Mouse (Mus musculus): Measurements from ENCODE around the gene Csn1s1. TPM values are rescaled to one million over a fixed set of nuclear protein-coding genes. Genes with fewer than 3 reads are reported as not detected.

Gene Csn1s1
- polyA plus RNA-seq (2015; fragmentation: Nextera tagmentation; extraction: Ambion mirVana), result not detected in 2 replicates

DNA sequence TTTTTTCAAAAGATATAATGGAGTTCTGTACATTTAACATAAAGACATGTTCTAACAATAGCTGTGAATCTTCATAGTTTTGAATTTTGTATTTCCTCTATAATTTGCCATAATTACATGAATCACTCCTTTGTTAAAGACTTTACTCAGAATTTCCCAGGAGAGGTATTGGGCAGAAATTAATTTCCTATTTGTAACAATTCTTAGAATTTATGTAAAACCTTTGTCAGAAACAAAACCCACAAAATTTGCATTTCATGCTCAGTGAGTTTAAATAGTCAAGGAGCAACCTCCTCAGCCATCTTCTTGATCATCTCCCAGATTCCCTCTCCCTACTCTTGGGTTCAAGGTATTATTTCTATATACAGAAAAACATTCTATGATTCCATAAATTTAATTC, at the start of gene Csn1s1:
Gene Csn1s1, plus strand, starts transcription at position 301 of the 400 bp plus-strand sequence.
- no peak within 1 kb of the TSS for H3K4me3 ChIP-seq (replicated peaks; ENCODE audit: low read length)
- no peaks in the 10 kb centered on the region for H3K36me3 ChIP-seq (ENCODE audit: control insufficient read depth, insufficient read depth)
- H3K27me3 ChIP-seq (replicated peaks; ENCODE audit: control insufficient read depth, insufficient read depth, low read length), result no peaks in the 10 kb centered on the region
- H3K4me2 ChIP-seq (ENCODE audit: low read length), result no peak within 1 kb of the TSS
- H3K27ac ChIP-seq (ENCODE audit: low read length), result no peak within 1 kb of the TSS
- H3K4me1 ChIP-seq (replicated peaks; ENCODE audit: control insufficient read depth, insufficient read depth, low read length), result no peaks in the 10 kb centered on the region
- no peaks in the 10 kb centered on the region for H3K9me3 ChIP-seq (ENCODE audit: control insufficient read depth, low read length)
- no peak within 1 kb of the TSS for H3K9ac ChIP-seq (replicated peaks; ENCODE audit: low read depth, low read length)
- ATAC-seq, result no peak

DNA sequence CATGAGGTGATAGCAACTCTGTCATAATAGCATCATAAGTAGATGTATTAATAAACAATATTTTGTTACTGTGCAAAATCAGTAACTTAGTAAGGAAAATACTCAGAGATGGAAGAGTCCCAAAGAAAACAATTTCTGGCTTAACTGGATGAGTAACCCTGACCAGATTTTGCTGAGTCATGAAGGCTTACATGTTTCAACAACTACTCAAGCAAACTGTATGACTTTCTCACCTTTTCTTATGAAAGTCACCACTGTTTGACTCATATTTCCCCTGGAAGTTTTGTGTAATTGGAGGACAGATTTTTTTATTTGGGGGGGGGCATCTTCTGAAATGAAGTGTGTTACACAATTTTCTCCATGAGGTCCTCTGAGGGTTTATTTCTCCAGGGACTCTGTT, 43.3 kb upstream of the Csn1s1 start:
- ATAC-seq, result no peak
- no peaks in the 10 kb centered on the region for H3K36me3 ChIP-seq (ENCODE audit: control insufficient read depth, insufficient read depth)
- no peaks in the 10 kb centered on the region for H3K4me1 ChIP-seq (replicated peaks; ENCODE audit: control insufficient read depth, insufficient read depth, low read length)
- no peak overlapping the region for H3K27ac ChIP-seq (ENCODE audit: low read length)
- H3K27me3 ChIP-seq (replicated peaks; ENCODE audit: control insufficient read depth, insufficient read depth, low read length), result no peaks in the 10 kb centered on the region
- no peak overlapping the region for H3K4me2 ChIP-seq (ENCODE audit: low read length)
- no peaks in the 10 kb centered on the region for H3K9me3 ChIP-seq (ENCODE audit: control insufficient read depth, low read length)
- H3K4me3 ChIP-seq (replicated peaks; ENCODE audit: low read length), result no peak overlapping the region
- H3K9ac ChIP-seq (replicated peaks; ENCODE audit: low read depth, low read length), result no peak overlapping the region

DNA sequence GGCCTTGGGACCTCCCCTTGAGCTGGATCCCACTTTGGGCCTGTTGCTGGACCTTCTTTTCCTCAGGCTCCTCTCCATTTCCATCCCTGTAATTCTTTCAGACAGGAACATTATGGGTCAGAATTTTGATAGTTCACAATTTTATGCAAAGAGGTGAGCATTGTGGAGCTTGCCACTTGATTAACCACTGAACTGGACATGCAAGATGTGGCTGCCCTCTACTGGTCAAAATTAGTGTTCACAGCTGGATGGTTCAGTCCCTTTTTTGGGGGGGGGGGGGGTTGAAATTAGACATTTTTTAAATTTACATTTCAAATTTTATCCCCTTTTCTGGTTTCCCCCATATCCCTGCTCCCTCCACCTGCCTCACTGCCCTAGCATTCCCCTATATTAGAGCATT, 23.2 kb upstream of the Csn1s1 start:
- Histone ChIP-seq H3K9me3 (ENCODE audit: control insufficient read depth, low read length) (no peaks in the 10 kb centered on the region), H3K4me3 (replicated peaks; ENCODE audit: low read length) (no peak overlapping the region), H3K36me3 (ENCODE audit: control insufficient read depth, insufficient read depth) (no peaks in the 10 kb centered on the region), H3K9ac (replicated peaks; ENCODE audit: low read depth, low read length) (no peak overlapping the region), H3K27me3 (replicated peaks; ENCODE audit: control insufficient read depth, insufficient read depth, low read length) (no peaks in the 10 kb centered on the region), H3K4me1 (replicated peaks; ENCODE audit: control insufficient read depth, insufficient read depth, low read length) (no peaks in the 10 kb centered on the region), H3K4me2 (ENCODE audit: low read length) (no peak overlapping the region), H3K27ac (ENCODE audit: low read length) (no peak overlapping the region)
- ATAC-seq, result no peak

- 79% methylated on average over 3 of the region's 3 CpGs for WGBS
- no peaks in the 10 kb centered on the region for H3K27me3 ChIP-seq (replicated peaks; ENCODE audit: control insufficient read depth, insufficient read depth, low read length)
- H3K4me3 ChIP-seq (replicated peaks; ENCODE audit: low read length), result no peak within 1 kb of the TSS
- no peak within 1 kb of the TSS for H3K4me2 ChIP-seq (ENCODE audit: low read length)
- no peak for ATAC-seq
- H3K9ac ChIP-seq (replicated peaks; ENCODE audit: low read depth, low read length), result no peak within 1 kb of the TSS
- no peaks in the 10 kb centered on the region for H3K36me3 ChIP-seq (ENCODE audit: control insufficient read depth, insufficient read depth)
- H3K27ac ChIP-seq (ENCODE audit: low read length), result no peak within 1 kb of the TSS
- no peaks in the 10 kb centered on the region for H3K4me1 ChIP-seq (replicated peaks; ENCODE audit: control insufficient read depth, insufficient read depth, low read length)
- H3K9me3 ChIP-seq (ENCODE audit: control insufficient read depth, low read length), result no peaks in the 10 kb centered on the region
These were observed 33.5 kb downstream of the Csn1s1 start, which contains the start of gene Csn2 for GRCm38 (mm10) chr5:87699530-87699929. Csn2 (minus strand) TSS chr5:87699630.

GRCm38 (mm10) chr5:87705891-87706290, 39.9 kb downstream of the Csn1s1 start:
- no peak overlapping the region for H3K27ac ChIP-seq (ENCODE audit: low read length)
- no peak overlapping the region for H3K4me2 ChIP-seq (ENCODE audit: low read length)
- no peaks in the 10 kb centered on the region for H3K36me3 ChIP-seq (ENCODE audit: control insufficient read depth, insufficient read depth)
- no peaks in the 10 kb centered on the region for H3K4me1 ChIP-seq (replicated peaks; ENCODE audit: control insufficient read depth, insufficient read depth, low read length)
- no peaks in the 10 kb centered on the region for H3K9me3 ChIP-seq (ENCODE audit: control insufficient read depth, low read length)
- H3K9ac ChIP-seq (replicated peaks; ENCODE audit: low read depth, low read length), result no peak overlapping the region
- no peaks in the 10 kb centered on the region for H3K27me3 ChIP-seq (replicated peaks; ENCODE audit: control insufficient read depth, insufficient read depth, low read length)
- H3K4me3 ChIP-seq (replicated peaks; ENCODE audit: low read length), result no peak overlapping the region
- no peak for ATAC-seq
- 71% methylated on average over 1 of the region's 1 CpGs for WGBS

Other genes starting within 250 kb of the Csn1s1 start
- gene Ugt2b38, start 242.0 kb upstream of the Csn1s1 start, polyA plus RNA-seq (2015; fragmentation: Nextera tagmentation; extraction: Ambion mirVana), result not detected in 2 replicates
- gene Ugt2a2, start 183.9 kb upstream of the Csn1s1 start, polyA plus RNA-seq (2015; fragmentation: Nextera tagmentation; extraction: Ambion mirVana), result 0.30 and 0.52 TPM in 2 replicates
- not detected in 2 replicates for gene Gm43638, start 179.4 kb upstream of the Csn1s1 start, polyA plus RNA-seq (2015; fragmentation: Nextera tagmentation; extraction: Ambion mirVana)
- gene Ugt2a1, start 175.3 kb upstream of the Csn1s1 start, polyA plus RNA-seq (2015; fragmentation: Nextera tagmentation; extraction: Ambion mirVana), result 0.80 TPM in 1 of 2 replicates, not detected in the other
- not detected in 2 replicates for gene Sult1b1, start 128.0 kb upstream of the Csn1s1 start, polyA plus RNA-seq (2015; fragmentation: Nextera tagmentation; extraction: Ambion mirVana)
- 0.50 TPM in 1 of 2 replicates, not detected in the other for gene Sult1d1, start 97.2 kb upstream of the Csn1s1 start, polyA plus RNA-seq (2015; fragmentation: Nextera tagmentation; extraction: Ambion mirVana)
- gene Sult1e1, start 74.6 kb upstream of the Csn1s1 start, polyA plus RNA-seq (2015; fragmentation: Nextera tagmentation; extraction: Ambion mirVana), result not detected in 2 replicates
- not detected in 2 replicates for gene Csn2, start 33.4 kb downstream of the Csn1s1 start, polyA plus RNA-seq (2015; fragmentation: Nextera tagmentation; extraction: Ambion mirVana)
- not detected in 2 replicates for gene Csn1s2a, start 108.4 kb downstream of the Csn1s1 start, polyA plus RNA-seq (2015; fragmentation: Nextera tagmentation; extraction: Ambion mirVana)
- gene Csn1s2b, start 141.9 kb downstream of the Csn1s1 start, polyA plus RNA-seq (2015; fragmentation: Nextera tagmentation; extraction: Ambion mirVana), result not detected in 2 replicates
- not detected in 2 replicates for gene Prr27, start 159.5 kb downstream of the Csn1s1 start, polyA plus RNA-seq (2015; fragmentation: Nextera tagmentation; extraction: Ambion mirVana)
- not detected in 2 replicates for gene Odam, start 218.8 kb downstream of the Csn1s1 start, polyA plus RNA-seq (2015; fragmentation: Nextera tagmentation; extraction: Ambion mirVana)

Data from forebrain, embryonic 16.5 days (tissue).